Mouse (Mus musculus) heart, postnatal 4 days (tissue): ENCODE measurements around the gene Kcng1. TPM values are rescaled to one million over a fixed set of nuclear protein-coding genes. Genes with fewer than 3 reads are reported as not detected.

ENCODE experiments used
- DNase-seq: peaks from one replicate; pipeline ENCODE4 v3.0.0; 2021
- total RNA-seq, 2 experiments: library from RNA; stranded (reverse); gene quantifications; 2 replicates each; pipeline ENCODE4 v1.2.3; 2021

Kcng1 gene
- total RNA-seq, 2 experiments from 2014 or later: 0.07 TPM; not detected in 1

DNA sequence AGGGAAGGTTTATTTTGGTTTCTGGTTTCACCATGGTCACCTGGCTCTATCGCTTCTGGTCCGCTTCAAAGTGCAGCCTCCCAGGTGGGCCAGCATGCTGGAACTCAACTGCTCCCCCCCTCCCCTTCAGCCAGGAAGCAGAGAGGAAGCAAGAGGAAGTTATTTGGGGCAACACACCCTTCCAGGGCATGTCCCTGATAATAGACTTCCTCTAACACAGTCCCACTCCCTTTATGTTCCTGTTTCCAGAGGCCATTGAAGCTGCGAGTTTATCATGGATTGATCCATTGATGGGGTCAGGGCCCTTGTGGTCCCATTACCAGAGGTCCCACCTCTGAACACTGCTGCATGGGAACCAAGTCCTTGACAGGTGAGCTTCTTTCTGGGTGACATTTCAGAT lies 21.4 kb downstream of the Kcng1 start:
- DNase-seq: no peak

DNA sequence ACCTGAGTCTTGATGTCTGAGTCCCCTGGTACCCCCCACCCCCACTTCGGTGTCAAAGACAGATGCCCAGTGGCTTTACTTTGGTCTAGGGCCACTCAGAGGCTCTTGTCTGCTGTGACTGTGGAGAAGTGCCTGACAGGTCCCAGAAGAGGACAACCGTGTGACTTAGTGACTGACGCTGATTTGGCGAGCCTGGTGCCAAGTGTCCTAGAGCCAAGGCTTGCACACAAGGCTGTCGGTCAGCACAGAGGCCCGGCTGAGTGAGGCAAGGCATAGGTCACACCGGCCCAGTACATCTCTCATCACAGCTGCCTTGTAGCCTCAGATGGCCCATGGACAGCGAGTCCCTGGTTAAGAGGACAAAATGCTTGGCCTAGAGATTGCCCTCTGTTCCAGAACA lies 22.5 kb downstream of the Kcng1 start:
- DNase-seq: no peak

DNA sequence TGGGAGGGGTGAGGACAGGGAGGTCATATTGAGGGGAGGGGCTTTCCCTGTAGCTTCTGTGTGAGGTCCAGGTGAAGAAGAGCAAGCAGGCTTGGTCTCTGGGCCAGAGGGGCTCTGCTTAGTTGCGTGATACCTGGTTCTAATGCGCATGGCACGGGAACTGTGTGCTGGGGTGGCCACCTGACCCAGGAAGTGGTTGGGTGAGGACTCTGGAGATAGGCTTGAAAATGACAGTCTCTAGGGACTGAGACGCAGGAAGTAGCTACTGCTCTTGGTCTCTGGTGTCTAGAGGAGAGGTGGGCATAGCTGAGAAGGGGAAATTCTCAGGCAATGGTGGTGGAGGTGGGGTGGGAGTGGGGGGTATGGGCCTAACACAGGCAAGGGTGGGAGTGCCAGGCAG lies 24.3 kb downstream of the Kcng1 start:
- DNase-seq: no peak

DNA sequence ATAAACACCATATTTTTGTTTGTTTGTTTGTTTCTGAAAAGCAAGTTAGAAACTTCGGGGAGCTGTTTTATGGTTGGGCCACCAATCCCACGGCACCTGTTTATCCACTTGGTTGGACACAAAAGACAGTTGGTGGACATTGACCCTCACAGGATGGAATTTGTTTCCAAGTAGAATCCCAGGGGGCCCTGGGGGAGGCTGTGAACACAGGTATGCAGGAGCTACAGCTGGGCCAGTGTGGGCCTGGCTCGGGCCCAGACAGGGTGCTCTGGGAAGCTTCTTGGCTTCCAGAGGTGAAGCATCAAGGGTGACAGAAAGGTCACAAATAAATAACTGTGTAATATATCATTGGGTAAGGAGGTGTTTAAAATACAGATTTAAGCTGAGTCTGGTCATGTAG lies 25.0 kb downstream of the Kcng1 start:
- no peak for DNase-seq

DNA sequence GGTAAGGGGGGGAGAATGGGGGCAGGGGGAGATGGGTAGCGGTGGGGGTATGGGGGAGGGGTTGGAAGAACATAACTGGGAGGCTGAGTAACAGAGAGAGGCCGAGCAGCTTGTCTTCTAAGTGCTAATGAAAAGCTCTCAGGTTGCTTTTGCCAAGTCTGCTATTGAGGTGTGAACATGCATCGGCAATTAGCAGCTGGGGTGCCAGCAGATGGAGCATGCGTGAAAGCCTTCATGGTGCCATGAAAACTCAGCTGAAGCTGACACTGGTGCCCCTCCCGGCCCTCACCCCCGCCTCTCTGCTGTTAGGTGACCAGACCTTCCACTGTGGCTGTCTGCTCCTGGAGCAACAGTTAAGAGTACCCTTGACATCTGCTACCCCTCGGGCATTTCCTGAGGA lies 27.7 kb downstream of the Kcng1 start:
- DNase-seq: no peak

DNA sequence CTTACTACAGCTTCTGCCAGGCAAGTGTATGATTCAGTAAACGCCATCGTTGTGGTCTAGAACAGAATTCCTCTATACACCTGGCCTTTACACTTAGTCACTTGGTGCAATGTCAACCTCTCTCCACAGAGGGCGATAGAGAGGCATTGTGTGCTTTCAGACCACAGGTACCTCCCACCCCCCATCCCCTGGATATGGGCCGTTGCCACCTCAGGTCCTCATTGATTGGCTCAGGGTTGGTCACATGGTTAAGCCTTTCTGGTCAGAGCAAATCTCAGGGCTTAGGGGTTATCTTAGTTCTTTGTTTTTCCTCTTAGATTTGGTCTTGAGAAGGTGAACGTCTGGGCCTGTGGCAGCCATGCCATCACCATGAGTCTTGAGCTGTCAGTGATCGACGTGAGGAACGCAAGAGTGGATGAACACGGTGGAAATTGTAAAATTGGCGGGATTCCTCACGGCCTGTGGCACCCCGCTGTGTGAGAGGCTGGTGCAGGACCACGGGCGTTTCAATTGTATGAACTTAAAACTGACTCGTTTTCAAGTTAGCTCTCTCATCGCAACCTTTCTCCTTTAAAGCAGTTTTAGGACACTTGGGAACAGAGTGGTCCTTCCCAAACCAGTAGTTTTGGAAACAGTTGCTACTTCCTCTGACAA lies 28.8 kb downstream of the Kcng1 start:
- peak; percentile 25 for DNase-seq

DNA sequence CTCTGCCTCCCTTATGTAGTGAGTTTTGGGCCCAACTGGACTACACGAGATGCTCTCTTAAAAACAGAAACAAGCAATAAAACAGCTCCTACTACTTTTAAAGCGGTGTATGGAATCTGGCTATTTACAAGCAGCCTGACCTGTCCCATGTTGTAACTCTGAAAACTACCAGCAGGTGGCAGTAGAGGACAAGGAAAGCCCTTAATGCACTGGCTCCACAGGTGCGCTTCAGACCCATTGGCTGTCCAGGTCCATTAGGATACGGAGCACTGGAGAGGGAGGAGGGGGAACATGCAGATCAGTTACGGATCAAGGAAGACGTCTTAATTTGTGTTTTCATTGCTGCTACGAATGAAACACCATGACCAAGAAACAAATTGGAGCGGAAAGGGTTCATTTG lies 31.3 kb downstream of the Kcng1 start:
- peak; percentile 88 for DNase-seq

DNA sequence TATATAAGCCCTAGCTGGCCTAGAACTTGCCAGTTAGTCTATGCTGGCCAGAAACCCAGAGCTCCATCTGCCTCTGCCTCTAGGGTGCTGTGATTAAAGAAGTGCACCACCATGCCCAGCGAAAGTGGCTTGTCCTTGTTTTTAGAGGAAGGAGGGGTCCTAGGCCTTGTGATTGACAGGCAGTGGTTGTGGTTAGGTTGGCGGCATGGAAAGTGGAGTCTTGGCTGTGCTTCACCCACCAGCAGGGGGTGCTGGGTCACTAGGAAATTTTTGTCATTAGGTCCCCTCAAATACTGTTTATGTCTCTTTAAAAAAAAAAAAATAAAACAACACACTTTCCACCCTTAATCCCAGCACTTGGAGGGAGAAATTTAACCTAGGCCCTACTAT lies 32.7 kb downstream of the Kcng1 start:
- DNase-seq: peak; percentile 19

DNA sequence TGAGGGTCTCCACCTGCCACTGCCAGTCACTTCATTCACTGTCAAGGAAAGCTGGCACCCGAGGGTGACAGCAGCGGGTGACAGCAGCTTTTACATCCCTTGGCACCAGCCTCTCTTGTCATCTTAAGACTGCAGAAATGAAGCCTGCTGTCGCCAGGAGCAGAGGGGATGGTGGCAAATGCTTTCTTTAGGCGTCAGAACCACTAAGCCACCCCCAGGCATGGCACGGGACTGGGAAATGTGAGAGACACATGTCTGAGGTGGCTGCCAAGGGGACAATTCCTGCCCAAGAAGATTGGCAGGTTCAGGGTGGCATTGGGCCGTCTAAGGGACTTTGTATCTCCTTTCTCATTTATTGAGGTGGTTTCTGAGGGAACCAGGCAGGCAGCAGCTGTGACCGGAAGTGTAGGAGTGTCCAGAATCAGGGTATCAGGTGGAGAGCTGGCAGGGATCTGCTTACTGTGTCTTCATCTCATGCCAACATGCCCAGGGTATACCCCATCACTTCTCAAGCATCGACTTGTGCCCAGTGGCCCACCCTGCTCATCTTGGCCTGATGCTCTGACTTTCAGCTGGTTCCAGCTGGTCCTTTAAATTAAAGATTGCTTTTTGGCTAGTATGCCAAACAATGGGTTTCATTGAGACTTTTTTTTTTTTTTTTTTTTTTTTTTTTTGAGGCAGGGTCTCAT lies 33.2 kb downstream of the Kcng1 start:
- DNase-seq: no peak

DNA sequence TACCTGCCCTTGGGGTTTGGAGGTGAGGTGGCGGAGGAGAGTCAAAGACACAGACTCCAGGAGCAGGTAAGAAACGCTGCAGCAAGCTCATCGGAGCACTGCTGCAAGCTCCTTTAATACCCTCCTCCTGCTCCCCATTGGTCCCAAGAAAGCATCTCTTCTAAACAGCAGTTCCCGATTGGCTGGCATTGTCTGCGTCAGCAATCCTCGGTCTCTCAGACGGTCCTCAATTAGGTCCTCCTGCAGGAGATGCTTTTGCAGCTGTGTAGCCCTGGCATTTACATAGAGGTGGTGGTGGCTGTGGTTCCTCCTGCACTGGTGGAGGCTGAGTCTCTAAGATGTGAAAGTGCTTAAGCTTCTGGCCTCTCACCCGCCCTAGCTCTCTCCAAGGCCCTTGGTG lies 36.0 kb downstream of the Kcng1 start:
- DNase-seq: no peak

DNA sequence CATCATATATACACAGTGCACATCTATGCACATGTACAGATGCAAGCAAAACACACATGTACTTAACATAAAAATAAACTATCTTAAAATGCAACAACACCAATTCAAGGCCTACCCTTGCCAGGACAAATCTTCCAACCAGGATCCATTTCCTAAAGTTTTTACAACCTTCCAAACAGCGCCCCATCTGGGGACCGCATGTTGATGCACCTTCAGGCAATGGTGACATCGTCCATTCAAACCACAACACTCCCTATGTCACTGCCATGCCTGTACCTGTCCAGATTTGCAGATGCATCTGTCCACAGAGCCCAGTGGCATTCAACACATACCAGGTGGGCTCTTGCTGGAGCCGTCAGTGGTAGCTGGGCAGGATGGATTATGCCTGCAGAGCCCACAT lies 38.3 kb downstream of the Kcng1 start:
- DNase-seq: no peak

DNA sequence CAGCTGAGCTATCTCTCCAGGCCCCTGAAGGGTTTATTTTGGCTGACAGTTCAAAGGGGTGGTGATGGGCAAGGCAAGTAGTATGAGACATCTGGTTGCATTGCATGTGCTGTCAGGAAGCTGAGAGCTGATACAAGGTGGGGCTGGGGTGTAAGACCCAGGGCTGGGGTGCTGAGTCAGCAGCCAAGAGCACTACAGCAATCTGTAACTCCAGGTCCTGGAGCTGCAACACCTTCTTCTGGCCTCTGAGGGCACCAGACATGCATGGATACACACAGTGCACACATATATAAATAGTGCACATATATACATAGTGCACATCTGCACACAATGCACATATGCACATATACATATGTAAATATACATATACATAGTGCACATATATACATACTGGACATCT lies 38.7 kb downstream of the Kcng1 start:
- no peak for DNase-seq

DNA sequence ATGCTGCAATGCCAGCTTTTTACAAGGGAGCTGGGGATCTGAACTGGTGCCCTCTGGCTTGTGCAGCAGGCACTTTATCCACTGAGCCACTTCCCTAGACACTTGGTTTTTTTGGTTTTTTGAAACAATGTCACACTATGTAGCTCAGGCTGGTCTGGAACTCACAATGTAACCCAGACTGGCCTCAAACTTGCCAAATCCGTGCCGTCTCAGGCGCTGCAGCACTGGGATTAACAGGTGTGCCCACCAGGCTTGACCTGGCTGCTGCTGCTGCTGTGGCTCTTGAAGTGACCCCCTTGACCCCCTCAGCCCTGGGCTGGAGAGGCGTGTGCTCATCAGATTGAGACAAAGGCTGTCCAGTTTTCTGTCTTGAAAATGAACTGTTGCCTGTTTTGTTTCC lies 43.2 kb downstream of the Kcng1 start:
- DNase-seq: no peak

DNA sequence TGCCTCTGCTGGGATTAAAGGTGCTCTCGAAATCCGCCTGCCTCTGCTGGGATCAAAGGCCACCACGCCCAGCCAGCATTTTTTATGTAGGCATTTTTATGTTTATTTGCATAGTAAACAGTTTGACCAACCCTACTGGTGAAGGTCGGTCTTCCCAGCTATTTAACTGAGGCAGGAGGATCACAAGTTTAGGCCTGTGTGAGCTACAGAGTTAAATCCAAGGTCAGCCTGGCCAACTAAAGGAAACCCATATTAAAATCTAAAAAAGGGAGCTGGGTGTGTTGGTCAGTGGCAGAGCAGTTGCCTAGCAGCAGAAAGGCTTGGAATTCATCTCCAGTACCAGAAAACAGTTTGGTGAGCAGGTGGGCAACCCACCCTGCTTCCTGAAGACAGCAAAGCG lies 48.2 kb downstream of the Kcng1 start:
- DNase-seq: no peak

DNA sequence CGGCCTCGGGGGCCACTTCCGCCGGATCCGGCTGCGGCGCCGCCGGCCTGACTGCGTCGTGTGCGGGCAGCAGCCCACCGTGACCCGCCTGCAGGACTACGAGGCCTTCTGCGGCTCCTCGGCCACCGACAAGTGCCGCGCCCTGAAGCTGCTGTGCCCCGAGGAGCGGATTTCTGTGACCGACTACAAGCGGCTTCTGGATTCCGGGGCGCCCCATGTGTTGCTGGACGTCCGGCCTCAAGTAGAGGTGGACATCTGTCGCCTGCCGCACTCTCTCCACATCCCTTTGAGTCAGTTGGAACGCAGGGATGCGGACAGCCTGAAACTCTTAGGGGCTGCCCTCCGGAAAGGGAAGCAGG lies 50.1 kb downstream of the Kcng1 start:
- peak; percentile 25 for DNase-seq

DNA sequence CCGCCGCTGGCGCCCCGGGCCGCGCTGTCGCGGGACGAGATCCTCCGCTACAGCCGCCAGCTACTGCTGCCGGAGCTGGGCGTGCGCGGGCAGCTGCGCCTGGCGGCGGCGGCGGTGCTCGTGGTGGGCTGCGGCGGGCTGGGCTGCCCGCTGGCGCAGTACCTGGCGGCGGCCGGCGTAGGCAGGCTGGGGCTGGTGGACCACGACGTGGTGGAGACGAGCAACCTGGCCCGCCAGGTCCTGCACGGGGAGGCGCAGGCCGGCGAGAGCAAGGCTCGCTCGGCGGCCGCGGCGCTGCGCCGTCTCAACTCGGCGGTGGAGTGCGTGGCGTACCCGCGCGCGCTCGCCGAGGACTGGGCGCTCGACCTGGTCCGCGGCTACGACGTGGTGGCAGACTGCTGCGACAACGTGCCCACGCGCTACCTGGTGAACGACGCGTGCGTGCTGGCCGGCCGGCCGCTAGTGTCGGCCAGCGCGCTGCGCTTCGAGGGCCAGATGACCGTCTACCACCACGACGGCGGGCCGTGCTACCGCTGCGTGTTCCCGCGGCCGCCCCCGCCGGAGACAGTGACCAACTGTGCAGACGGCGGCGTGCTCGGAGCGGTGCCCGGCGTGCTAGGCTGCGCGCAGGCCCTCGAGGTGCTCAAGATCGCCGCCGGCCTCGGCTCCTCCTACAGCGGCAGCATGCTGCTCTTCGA lies 50.6 kb downstream of the Kcng1 start:
- DNase-seq: peak; percentile 22

DNA sequence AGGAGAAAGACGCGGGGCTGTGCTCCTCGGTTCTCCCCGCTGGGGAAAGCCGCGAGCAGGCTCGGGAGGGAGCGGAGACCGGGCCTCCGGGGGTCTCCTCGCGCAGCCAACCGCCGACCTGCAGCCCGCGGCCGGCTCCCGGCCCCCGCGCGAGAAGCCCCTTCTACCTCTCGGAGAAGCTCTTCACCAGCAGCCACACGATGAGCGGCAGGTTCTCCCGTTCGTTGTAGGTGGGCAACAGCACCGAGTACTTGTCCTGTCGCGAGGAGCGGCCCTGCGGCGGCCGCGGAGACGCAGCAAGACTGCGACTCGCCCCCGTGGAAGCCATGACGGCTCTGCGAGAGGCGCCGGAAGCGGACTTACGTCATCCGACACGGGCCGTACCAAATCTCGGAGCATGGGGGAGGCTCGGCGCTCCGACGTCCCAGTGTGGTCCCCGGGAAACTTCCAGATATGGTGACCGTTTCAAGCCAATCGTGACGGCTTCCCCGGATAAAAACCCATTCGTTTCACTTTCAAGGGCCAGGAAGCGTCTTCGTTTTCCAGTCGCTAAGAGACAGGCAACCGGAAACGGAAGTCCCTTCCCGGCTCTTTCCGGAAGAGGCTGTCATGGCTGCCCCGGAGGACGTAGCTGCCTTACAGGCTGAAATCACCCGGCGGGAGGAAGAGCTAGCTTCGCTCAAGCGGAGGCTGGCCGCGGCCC lies 51.4 kb downstream of the Kcng1 start, which contains the start of the genes Gm20716, Dpm1 and Mocs3:
Gm20716 (minus strand) TSS at position 339 of the 703 bp plus-strand sequence.
Dpm1 (minus strand) TSS at position 566 of the 703 bp plus-strand sequence.
Mocs3 (plus strand) TSS at position 597 of the 703 bp plus-strand sequence.
- DNase-seq: peak; percentile 85

DNA sequence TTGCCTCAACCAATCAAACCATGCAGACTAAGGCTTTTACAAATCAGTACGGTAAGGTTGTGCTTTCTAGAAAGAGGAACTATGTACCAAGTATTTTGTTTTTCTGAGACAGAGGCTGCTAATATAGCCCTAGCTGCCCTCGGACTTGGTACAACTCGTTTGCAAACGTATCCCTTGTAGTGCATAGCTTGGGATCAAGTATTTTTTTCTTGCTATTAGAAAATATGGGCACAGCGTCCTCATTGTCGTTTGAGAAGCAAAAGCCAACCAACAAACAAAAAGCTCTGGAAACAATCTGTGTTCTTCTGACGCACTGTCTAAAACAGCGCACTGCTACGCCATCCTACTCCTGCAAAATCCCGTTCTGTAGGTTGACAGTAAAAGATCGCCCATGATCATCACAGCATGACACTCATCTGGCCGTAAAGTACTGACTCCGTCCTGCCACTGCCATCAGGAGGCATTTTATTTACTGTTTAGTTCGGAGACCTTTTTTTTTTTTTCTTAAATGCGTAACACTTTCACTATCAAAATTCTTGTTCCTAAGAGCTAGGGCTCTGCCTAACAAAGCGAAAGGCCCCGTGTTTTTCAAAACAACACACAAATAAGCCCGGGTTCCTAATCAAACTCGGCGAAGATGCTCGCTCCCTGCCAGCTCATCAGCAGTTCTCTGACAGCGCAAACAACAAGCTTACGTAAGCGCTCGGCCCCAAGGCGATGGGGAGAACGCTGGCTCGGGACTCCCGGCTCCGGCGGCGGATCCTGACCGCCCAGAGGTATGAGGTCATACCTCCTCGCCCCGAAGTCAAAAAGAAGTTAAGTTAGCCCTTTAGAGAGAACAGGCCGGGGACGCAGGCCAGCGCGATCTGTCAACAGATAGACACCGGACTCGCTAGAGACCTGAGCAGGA lies 52.2 kb downstream of the Kcng1 start:
- DNase-seq: peak; percentile 39

DNA sequence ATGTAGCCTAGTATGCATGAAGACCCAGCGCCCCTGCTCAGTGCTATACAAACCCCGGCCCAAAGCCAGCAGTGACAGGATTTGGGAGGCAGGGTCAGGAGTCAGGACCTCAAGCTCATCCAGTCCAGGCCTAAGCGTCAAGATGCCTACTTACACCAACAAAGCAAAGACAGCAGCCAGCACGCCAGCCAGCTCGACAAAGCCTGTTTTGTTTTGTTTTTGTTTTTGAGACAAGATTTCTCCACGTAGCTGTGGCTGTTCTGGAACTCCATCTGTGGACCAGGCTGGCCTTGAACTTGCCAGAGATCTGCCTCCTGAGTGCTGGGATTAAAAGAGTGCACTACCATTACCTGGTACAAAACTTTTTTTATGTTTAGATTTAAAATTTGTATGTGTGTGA lies 58.2 kb downstream of the Kcng1 start:
- DNase-seq: no peak

DNA sequence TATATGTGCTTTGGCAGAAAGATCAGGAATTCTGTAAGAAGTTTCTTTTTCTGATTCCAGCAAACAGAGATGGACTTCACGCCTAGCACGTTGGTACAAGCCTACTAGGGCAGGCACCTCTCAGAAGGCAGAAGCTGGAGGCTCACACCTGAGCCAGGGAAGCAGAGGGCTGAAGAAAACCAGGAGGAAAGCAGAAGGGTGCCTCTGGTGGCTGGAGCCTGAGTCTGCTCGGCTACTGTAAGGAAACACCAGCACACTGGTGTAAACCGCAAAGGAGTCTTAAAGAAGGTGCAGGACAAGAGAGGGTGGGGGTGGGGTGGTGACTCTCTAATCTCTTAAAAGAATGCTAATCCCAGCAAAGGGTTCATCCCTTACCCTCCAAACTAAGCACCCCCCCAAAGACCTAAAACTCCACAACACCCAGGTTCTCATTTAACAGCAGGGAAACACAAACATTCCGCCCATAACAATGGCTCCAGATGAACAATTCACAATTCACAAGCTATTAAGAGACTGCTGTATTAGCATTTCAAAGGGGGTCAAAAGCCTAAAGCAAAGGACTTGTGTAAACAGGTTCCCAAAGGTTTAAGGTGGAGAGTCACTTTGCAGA lies 67.6 kb downstream of the Kcng1 start:
- no peak for DNase-seq
